Mouse (Mus musculus) kidney, postnatal 14 days (tissue): ENCODE data around the gene Agl.

Source experiments
- DNase-seq: peaks from one replicate; pipeline ENCODE4 v3.0.0; 2022; ENCODE audit warnings: mixed read lengths

The Agl gene

DNA sequence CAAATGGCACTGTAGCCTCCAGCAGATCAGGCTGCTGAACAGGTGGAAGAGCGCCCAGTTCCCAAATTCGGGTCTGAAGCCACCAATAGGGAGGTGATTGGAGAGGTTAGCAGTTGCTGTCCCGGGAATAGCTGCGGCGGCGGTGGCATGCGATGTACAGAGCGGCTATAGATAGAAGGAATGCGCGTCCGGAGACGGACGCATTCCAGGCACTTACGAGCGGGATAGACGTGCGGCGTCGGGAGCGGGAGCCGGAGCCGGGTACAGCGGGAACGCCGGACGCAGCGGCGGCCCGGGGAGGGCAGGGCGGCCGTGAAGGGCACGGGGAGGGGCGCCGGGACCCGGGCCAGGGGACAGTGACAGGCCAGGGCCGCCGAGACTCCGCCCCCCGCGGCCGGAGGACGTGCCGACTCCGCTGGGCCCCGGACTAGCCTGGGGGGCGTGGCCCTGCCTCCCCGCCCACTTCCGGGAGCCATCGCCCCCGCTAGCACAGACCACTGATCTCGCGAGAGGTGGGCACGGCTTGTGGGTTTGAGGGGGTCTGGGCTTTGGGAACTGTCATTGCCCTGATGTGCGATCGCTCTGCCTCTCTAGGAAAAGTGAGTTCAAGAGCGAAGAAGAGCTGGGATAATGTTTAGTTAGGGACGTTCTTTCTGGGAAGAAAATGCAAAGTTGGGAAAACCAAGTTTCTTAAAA, at the start of gene Agl:
Gene Agl (minus strand): TSS at position 356 of the 696 bp plus-strand sequence.
- peak; percentile 98 for DNase-seq

GRCm38 (mm10) chr3:116857611-116858010, 49.6 kb upstream of the Agl start:
- DNase-seq, result no peak

DNA sequence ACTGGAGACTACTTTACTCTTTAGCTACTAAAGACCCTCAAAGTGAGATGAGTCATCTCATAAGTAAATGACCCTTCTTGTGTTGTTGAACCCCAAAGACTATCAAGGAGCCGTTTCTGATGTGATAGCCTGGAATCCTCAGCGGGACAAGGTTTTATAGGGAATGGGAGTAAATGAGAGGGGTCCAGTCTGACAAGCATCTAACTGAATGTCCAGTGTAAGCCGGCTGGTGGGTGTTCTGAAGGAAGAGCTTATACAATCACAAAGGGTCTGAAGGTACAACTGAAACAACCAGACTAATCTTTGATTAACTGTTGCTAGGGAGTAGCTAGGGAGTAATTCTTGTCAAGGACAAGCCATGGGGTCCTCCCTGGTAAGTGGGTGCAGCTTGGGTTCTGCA, 44.5 kb upstream of the Agl start:
- no peak for DNase-seq

DNA sequence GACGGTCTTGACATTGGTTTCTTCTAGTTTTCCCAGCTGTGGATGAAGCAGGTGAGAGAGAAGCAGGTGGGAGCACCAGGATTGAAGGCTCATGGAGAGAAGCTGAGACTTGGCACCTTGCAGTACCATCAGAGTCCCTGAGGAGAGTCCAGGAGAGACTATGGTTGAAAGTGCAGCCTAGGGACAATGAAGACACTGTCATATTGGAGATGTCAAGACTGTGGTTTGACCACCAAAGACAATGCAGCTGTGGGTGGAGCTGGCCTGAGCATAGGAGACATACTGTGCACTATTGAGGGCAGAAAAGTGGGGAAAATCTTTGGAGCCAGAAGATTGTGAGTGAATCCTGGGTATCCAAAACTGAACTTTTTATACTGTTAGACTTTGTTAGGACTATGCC, 42.4 kb upstream of the Agl start:
- no peak for DNase-seq

- DNase-seq, result no peak
These were observed 41.0 kb upstream of the Agl start for GRCm38 (mm10) chr3:116848936-116849335.

- no peak for DNase-seq
These were observed 40.1 kb upstream of the Agl start for GRCm38 (mm10) chr3:116848099-116848498.

- no peak for DNase-seq
These were observed 38.1 kb upstream of the Agl start for GRCm38 (mm10) chr3:116846084-116846483.

DNA sequence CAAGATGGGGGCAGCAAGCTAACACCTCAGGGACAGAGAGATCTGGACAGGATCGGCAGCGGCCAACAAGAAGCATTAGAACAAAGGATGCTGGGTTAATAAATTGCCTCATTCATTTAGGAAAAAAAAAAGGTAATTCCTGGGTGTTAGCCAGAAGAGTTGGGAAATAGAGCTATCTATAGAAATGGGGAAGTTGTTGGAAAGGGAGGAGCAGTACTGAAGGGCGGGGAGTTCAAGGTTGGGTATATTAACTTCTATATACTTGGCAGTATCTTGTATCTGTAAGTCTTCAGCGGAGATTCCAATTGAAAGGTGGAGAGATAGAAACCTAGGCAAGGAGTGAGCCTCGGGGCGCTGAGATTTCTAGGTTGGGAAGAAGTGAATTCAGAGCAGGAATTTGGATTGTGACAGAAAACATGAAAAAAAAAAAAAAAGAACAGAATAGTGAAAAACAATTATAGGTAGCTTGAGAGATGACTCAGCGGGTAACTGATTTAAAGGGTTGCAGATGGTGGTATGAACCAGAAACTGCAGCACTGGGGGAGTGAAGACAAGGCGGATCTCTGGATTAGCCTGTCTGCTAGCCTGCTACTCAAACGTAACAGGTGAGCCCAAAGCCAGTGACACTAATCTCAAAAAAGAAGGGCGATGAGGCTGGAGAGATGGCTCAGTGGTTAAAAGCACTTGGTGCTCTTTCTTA, 37.1 kb upstream of the Agl start:
- no peak for DNase-seq

DNA sequence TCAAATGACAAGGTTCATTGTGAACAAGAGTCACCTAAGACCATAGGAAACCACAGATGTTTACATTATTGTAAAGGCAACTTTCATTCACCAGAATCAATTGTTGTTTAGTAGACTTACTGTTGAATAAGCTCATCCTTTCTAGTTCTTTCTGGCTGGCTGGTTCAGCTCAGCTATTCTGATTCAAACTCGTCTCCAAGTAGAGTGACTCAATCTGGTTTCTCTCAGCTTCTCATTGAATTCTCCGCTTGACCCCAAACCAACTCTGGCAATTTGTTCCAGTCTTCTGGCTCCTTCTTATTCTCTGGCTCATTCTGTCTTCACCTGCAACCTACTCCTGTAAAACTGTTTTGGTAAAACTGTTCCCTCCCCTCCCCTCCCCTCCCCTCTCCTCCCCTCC, 33.3 kb upstream of the Agl start:
- no peak for DNase-seq

GRCm38 (mm10) chr3:116836681-116837475, 28.9 kb upstream of the Agl start:
- DNase-seq, result no peak

DNA sequence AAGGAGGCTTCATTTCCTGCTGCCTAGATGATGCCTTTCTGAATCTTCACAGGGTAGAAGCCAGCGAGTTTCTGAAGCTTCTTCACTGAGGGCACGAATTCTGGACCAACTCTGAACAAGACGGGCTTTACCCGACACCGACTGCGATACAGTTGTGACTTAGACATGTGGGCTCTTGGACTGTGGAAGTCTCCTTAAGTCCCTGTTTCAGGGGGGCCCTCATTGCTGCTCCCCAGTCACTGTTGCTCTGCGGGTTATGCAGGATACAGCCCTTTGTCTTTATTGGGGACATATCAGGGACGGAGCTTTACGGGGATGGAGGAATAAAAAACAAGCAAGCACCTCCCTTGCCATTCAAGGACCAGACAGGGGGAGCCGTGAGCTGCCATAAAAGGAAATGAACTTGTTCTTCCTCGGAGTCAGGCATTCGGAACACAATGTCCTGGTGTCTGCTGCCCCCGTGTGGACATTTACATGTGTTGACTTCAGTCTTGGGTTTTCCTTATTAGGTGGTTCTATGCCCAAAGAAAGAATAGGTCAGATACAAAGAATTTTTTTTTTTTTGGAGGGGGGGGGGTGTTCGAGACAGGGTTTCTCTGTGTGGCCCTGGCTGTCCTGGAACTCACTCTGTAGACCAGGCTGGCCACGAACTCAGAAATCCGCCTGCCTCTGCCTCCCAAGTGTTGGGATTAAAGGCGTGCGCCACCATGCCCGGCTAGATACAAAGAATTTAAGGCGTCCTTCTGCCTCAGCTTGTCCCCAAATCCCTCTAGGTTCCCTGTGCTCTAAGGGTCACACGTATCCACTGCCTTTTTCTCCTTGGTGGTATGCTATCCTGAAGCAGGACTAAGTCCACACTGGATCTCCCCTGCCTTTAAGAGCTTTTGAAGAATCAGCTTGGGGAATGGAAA, 28.1 kb upstream of the Agl start:
- DNase-seq, result peak; percentile 90

DNA sequence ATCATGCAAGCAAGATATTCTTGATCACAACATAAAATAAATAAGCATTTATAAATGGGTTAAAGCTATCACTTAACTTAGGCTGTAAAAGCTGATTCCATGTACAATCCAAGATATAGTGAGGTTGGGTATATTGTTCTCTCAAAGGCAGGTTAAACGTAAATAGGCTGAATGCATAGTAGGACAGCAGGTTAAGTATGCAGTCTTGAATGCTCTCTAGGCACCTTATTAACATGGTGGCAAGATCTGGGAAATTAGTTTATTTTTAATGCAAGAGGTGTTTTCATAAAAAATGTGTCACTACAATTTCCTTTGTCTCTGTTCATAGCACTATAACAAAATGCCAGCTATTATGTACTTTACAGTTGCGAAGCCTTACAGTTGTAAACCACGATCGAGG, 27.4 kb upstream of the Agl start:
- DNase-seq, result no peak

DNA sequence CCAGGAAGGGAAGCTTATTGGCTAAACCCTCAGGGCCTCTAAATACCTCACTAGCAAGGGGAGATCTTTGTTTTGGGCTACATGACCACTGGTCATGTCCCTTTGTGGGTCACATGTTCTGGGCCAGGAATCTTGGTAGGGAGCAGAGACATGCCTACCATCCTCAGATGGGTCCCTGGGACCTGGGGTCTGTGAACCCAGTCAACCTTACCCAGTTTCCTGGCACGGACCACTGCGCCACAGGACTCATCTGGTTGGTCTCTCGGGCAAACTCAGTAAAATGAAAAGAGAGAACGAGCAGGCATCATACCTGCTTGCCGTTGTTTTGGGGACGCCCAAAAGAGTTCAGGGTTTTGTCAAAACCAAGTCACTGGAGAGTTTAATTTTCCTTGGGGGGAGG, 26.3 kb upstream of the Agl start:
- DNase-seq, result no peak

- DNase-seq, result no peak
These were observed 25.5 kb upstream of the Agl start for GRCm38 (mm10) chr3:116833491-116833890.

GRCm38 (mm10) chr3:116832526-116833310, 24.8 kb upstream of the Agl start:
- no peak for DNase-seq

DNA sequence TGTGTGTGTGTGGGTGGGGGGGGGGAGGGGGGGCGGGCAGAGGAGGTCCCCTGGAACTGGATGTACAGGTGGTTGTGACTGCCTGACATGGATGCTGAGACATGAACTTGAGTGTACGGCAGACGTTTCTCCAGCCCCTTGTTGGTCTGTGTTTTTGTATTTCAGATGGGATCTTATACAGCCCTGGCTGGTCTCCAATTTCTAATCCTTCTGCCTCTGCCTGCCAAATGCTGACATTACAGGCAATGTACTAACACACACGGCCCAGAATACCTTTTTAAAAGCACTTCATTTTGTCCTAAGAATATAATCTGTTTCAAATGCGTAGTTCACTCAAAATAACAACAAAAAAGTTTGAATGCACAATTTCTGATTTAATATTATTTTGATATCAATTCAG, 23.4 kb upstream of the Agl start:
- DNase-seq, result no peak

DNA sequence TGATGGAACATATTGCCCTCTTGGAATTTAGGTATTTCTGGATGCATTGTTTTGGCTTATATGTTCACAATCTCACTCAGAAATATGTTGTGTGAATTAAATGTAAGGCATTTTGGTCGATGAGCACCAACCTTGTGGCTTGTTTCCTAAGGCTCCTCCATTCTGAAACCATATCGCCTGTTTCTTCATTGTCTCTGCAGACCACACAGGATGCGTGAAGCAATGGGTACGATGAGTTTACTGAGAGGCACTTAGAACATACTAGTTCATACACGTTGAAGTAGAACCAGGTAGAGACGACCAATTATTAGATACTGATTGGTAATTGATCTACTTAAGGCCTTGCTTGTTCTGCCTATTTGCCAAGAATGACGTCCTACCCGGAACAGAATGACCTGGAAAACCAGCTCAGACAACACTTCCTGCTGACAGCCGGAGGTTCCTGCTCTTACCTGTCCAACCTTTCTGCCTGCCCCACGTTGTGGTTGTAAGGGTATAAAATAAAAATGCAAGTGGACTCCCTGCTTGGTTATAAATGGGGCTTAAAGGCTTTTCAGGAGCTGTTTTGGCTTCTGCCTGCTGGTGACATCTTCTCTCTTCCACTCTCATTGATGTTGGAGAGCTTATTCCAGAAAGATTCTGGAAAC, 21.4 kb upstream of the Agl start:
- DNase-seq, result no peak

GRCm38 (mm10) chr3:116826471-116827215, 18.7 kb upstream of the Agl start:
- DNase-seq, result no peak

GRCm38 (mm10) chr3:116817231-116817630, 9.3 kb upstream of the Agl start:
- no peak for DNase-seq

DNA sequence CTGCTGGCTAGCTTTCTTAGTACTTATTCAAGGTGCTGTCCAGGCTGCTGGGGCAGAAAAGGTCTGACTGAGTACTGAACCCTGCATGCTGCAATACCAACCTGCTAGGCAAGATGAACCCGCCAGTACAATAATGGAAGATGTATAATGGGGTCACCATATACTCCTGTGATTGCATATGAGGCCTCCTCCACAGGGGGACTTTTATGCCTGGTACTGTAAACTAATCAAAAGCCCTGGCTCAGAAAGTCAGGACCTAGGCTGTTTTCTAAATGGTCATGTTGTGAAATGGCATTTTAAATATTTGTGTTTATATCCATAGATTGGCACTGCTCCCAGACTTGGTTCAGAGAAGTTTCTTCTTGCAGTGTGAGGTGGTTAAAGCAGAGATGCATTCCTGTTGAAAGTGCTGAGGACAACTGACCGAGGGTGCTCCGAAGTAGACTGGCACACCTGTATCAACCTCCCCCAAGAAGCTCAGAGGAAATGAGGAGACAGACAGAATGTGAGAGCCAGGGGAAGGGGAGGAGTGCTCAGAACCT, 8.8 kb upstream of the Agl start:
- DNase-seq, result no peak
